Mouse (Mus musculus): ENCODE data around the gene Slc25a23.

- TF ChIP-seq POLR2A (IDR thresholded peaks at IDR 0.05; ENCODE audit: insufficient read length, low read depth) (no peak), USF1 (IDR thresholded peaks at IDR 0.05; ENCODE audit: low read depth) (no peak), TCF3 (IDR thresholded peaks at IDR 0.05; ENCODE audit: insufficient read length, low read depth) (no peak), POLR2AphosphoS2 (IDR thresholded peaks at IDR 0.05; ENCODE audit: insufficient read length, low read depth) (no peak)
Measured at GRCm38 (mm10) chr17:57027471-57027870, 32.2 kb downstream of the Slc25a23 start.
